Mouse (Mus musculus) right cerebral cortex, adult 2 months (tissue): ENCODE measurements at regions not wholly inside any gene's neighbourhood (a gene's known extent, or its start where the extent isn't known, plus 50 kb on each side); places are given as distances from the start of the nearest gene placed in this dataset.
A peak's percentile ranks its signal among the peaks of the same experiment; 100 is the strongest.

Source experiments
- DNase-seq, 2 experiments: peaks; one replicate each; pipeline ENCODE4 v3.0.0; 2021 to 2022; ENCODE audit warnings: low spot score in 2 of 2

DNA sequence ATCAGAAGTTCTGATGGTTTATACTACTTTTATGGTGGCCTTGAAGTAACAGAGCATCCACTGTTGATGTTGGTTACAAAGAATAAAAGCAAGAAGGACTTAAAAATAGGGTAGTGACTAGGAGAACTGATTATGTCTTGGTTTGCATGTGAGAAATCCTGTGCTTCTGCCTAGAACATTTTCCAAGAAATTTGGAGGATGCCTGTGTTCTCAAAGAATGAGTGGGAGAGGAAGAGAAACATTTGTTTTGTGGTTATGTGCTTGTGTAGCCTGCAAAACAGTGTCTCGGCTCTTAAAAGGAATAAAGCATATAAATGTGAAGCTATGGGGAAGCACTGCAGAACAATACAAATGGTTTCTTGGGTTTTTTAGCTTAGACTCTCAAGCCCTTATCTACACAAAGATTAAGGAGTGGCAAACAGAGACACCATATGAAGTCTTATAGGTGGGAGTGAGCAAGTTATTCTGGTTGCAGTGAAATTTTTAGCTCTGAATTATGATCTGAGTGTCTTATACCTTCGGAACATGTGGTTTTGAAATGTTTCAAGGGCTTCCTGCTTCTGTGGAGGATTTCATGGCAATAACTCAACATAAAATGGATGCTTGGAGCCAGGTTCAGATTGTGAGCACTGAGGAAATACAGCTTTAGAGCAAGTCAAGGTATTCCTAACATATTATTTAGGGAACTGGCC lies 372.1 kb upstream of the Man1a start:
- peak; percentile 6 to 13 for DNase-seq

DNA sequence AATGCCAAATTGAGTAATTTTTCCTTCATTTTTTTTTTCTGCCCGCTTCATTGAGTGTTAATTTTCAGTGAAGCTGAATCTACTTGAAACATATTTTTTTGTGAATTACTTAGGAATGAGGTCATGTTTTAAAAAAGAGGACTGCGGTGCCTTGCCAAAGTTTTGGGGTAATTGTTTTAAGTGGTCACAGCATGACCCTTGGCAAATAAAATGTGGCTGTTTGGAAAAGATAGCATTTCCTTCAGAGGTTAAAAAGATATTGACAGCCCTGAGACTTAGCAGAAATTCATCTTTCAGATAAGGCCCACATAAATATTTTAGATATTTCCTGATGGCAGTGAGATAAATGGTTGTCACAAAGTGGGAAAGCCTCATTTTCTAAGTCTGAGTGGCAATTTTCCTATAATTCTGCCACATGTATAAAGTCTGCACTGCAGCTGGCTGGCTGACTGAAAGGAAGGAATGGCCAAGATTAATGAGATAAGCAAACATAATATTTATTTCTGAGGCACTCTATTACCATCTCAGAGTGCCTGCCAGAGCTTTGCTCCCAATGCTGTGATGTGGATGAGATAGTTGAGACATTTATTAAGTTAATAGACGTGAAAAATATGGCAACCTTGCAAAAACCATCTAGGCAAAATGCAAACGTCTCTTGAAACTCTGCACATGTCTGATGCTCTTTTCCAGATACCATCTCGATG lies 327.0 kb upstream of the Man1a start:
- no peak for DNase-seq

- DNase-seq, result no peak
Observed at GRCm38 (mm10) chr10:54383751-54384150, 307.3 kb upstream of the Man1a start.

- peak; percentile 7 to 17 for DNase-seq
Observed at GRCm38 (mm10) chr10:54381530-54381929, 305.1 kb upstream of the Man1a start.

- no peak for DNase-seq
Observed at GRCm38 (mm10) chr10:54369158-54369557, 292.7 kb upstream of the Man1a start.

DNA sequence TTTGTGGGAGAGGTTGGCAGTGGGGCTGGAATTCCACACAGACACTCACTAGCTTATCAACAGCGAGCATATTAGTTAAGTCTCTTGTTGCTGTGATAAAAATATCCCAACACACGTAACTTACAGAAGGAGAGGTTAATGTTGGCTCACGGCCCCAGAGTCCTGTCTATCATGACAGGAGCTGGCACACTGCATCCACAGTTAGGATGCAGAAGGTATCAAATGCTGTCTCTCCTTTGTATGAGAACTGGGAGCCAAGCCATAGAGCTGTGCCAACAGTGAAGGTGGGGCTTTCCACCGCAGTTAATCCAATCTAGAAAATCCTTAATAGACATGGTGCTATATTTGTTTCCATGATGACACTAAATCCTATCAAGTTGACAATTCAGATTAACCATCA lies 288.9 kb upstream of the Man1a start:
- DNase-seq, result no peak

- DNase-seq, result no peak
Observed at GRCm38 (mm10) chr10:54337234-54337633, 260.8 kb upstream of the Man1a start.
